Mouse (Mus musculus): ENCODE results near the gene Prr22.

- TF ChIP-seq MYOG (IDR thresholded peaks at IDR 0.05; ENCODE audit: control insufficient read depth in 1 of 3, insufficient read depth in 1 of 3, insufficient read length in 2 of 3, low read depth in 2 of 3) (no peak), MYOD1 (IDR thresholded peaks at IDR 0.05; ENCODE audit: control insufficient read depth in 1 of 3, insufficient read length in 2 of 3, low read depth in 2 of 3) (no peak), POLR2A (IDR thresholded peaks at IDR 0.05; ENCODE audit: insufficient read length, low read depth) (no peak), CEBPB (IDR thresholded peaks at IDR 0.05; ENCODE audit: insufficient read depth, poor library complexity, severe bottlenecking) (no peak), POLR2AphosphoS2 (IDR thresholded peaks at IDR 0.05; ENCODE audit: insufficient read length, low read depth) (no peak), REST (IDR thresholded peaks at IDR 0.05; ENCODE audit: insufficient read depth, insufficient read length) (no peak), USF1 (IDR thresholded peaks at IDR 0.05; ENCODE audit: low read depth) (no peak), TCF3 (IDR thresholded peaks at IDR 0.05; ENCODE audit: insufficient read length, low read depth) (no peak), TCF12 (IDR thresholded peaks at IDR 0.05; ENCODE audit: insufficient read depth, poor library complexity, severe bottlenecking) (no peak)
Measured at GRCm38 (mm10) chr17:56763741-56764250, 6.3 kb upstream of the Prr22 start.
